Mouse (Mus musculus): ENCODE data around the gene Lrrc8b.

DNA sequence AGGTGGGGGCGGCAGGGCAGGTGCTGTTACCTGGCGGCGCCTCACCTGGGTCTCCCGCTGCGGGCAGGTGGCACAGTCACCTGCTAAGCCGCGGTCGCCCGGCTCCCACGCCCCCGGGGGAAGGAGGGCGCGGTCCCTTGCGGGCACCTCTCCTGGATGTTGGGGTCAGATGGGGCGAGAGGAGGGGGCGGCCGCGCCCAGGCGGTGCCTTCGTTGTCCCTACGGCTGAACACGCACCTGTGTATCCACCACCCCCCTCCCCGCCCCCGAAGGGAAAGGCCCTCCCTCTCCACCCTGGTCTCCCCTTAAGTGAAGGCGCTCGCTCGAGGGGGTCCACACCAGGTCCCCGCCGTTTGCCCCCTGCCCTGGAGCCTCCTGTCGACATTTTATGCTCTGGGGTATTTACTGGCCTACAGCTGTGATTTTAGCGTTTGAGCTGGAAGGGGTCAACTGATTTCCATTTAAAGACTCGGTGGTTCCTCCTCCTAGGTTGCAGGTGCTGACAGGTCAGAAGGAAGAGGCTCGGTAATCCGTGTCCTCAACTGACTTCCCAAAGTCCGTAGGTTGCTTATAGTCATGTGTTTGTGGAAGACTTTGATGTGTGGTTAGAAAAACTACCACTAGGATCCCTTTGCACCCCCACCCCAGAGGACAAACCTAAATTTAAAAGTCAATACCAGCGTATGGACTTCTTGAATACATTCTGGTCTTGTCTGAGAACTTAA is 538 bp downstream of the Lrrc8b start:
- TF ChIP-seq CTCF (IDR thresholded peaks at IDR 0.05; ENCODE audit: borderline replicate concordance, insufficient read depth, low read depth, low read length) (no peak), POLR2A (IDR thresholded peaks at IDR 0.05; ENCODE audit: borderline replicate concordance, insufficient read depth, low read length) (no peak)
